10 mouse cellular contexts compared by ENCODE assay signal in genomic region chr19:24705395-24705794, GRCm38 (mm10). TPM values are rescaled to one million over a fixed set of nuclear protein-coding genes. Genes with fewer than 3 reads are reported as not detected.
DNase-seq lines count a peak whose midpoint lies in the region; ATAC-seq and TF ChIP-seq lines count a peak whose summit lies in the region.
"Had no signal": no experiment of that assay in that cellular context is flagged by ENCODE, and none has a peak within 500 bp of the region (broad histone marks: within the 10 kb centered on the region; RNA-seq: fewer than 3 reads in every experiment).

No protein-coding gene starts in this region.

- TF ChIP-seq CTCF in MEL (IDR thresholded peaks at IDR 0.05 in 2 of 3, conservative IDR thresholded peaks at IDR 0.05 in 1 of 3; ENCODE audit: control insufficient read depth in 1 of 3, insufficient read depth in 1 of 3, low read depth in 2 of 3, low read length in 3 of 3, poor library complexity in 1 of 3, severe bottlenecking in 1 of 3): peak in 2 of 3 experiments; percentile 25 to 55; a peak in 4 of 6 replicates

- H3K4me2 ChIP-seq in forebrain, embryonic 14.5 days (ENCODE audit: low read length): no peak overlapping the region
- H3K4me2 ChIP-seq in forebrain, embryonic 16.5 days (ENCODE audit: low read length): no peak overlapping the region
- H3K4me2 ChIP-seq in liver, embryonic 12.5 days: no peak overlapping the region

- H3K27ac ChIP-seq in forebrain, embryonic 14.5 days (ENCODE audit: low read depth, low read length): no peak overlapping the region
- no peak overlapping the region for H3K27ac ChIP-seq in forebrain, embryonic 16.5 days (ENCODE audit: low read length)
- no peak overlapping the region for H3K27ac ChIP-seq in MEL (ENCODE audit: control insufficient read depth, low read depth, low read length)
- H3K27ac ChIP-seq in liver, embryonic 12.5 days: no peak overlapping the region

- H3K9me3 ChIP-seq in forebrain, embryonic 14.5 days (replicated peaks; ENCODE audit: control insufficient read depth, low read length): no peaks in the 10 kb centered on the region
- H3K9me3 ChIP-seq in forebrain, embryonic 16.5 days (ENCODE audit: control insufficient read depth, low read length): no peaks in the 10 kb centered on the region
- no peaks in the 10 kb centered on the region for H3K9me3 ChIP-seq in MEL (replicated peaks; ENCODE audit: insufficient read depth, low read length)
- no peaks in the 10 kb centered on the region for H3K9me3 ChIP-seq in liver, embryonic 12.5 days (replicated peaks)
- H3K9me3 ChIP-seq: G1E had no signal

- no peaks in the 10 kb centered on the region for H3K36me3 ChIP-seq in forebrain, embryonic 14.5 days (ENCODE audit: control insufficient read depth, insufficient read depth, low read length)
- no peaks in the 10 kb centered on the region for H3K36me3 ChIP-seq in forebrain, embryonic 16.5 days (ENCODE audit: control insufficient read depth, insufficient read depth)
- H3K36me3 ChIP-seq in MEL (ENCODE audit: control insufficient read depth in 1 of 2, insufficient read depth in 2 of 2, low read length in 2 of 2): no peaks in the 10 kb centered on the region
- no peaks in the 10 kb centered on the region for H3K36me3 ChIP-seq in liver, embryonic 12.5 days
- H3K36me3 ChIP-seq: G1E had no signal

- no peak overlapping the region for H3K9ac ChIP-seq in forebrain, embryonic 14.5 days (ENCODE audit: low read length)
- no peak overlapping the region for H3K9ac ChIP-seq in forebrain, embryonic 16.5 days (replicated peaks; ENCODE audit: low read depth, low read length)
- no peak overlapping the region for H3K9ac ChIP-seq in MEL (ENCODE audit: control insufficient read depth, low read depth, low read length, poor library complexity, severe bottlenecking)
- H3K9ac ChIP-seq in liver, embryonic 12.5 days: no peak overlapping the region

- no peaks in the 10 kb centered on the region for H3K79me2 ChIP-seq in MEL (ENCODE audit: control insufficient read depth, insufficient read depth, low read length, poor library complexity)

- DNase-seq in forebrain, embryonic 14.5 days (ENCODE audit: low spot score): peak; percentile 79
- peak; percentile 43 for DNase-seq in left cerebral cortex, postnatal 4 days
- no peak for DNase-seq in left cerebral cortex, adult 9 months (ENCODE audit: low spot score in 2 of 2)
- peak; percentile 31 for DNase-seq in MEL (ENCODE audit: low read depth, low spot score)
- DNase-seq in kidney, postnatal 4 days: peak; percentile 17 to 38
- DNase-seq in urinary bladder, postnatal 25 days (ENCODE audit: low spot score): no peak

- no peak for ATAC-seq in forebrain, embryonic 14.5 days
- ATAC-seq in forebrain, embryonic 16.5 days: no peak
- no peak for ATAC-seq in liver, embryonic 12.5 days

- no peak for TF ChIP-seq EP300 in MEL (IDR thresholded peaks at IDR 0.05; ENCODE audit: low read depth in 1 of 2, low read length in 2 of 2)

- no peak overlapping the region for H3K4me3 ChIP-seq in forebrain, embryonic 14.5 days (ENCODE audit: low read depth, low read length)
- no peak overlapping the region for H3K4me3 ChIP-seq in forebrain, embryonic 16.5 days (replicated peaks; ENCODE audit: low read length)
- no peak overlapping the region for H3K4me3 ChIP-seq in MEL (ENCODE audit: control insufficient read depth in 1 of 2, insufficient read depth in 1 of 2, low read depth in 2 of 2, low read length in 2 of 2)
- no peak overlapping the region for H3K4me3 ChIP-seq in liver, embryonic 12.5 days

- TF ChIP-seq RAD21 in MEL (IDR thresholded peaks at IDR 0.05; ENCODE audit: low read depth, low read length): peak; percentile 10

- 68% methylated on average over 1 of the region's 1 CpGs for WGBS in forebrain, embryonic 14.5 days
- 60% methylated on average over 1 of the region's 1 CpGs for WGBS in forebrain, embryonic 16.5 days
- WGBS in liver, embryonic 12.5 days (ENCODE audit: insufficient replicate concordance): 40% methylated on average over 1 of the region's 1 CpGs

- TF ChIP-seq POLR2A in MEL (IDR thresholded peaks at IDR 0.05; ENCODE audit: control insufficient read depth in 1 of 2, insufficient read depth in 1 of 2, low read depth in 1 of 2, low read length in 2 of 2, poor library complexity in 1 of 2): no peak

- no peaks in the 10 kb centered on the region for H3K27me3 ChIP-seq in forebrain, embryonic 14.5 days (replicated peaks; ENCODE audit: control insufficient read depth, insufficient read depth, low read length)
- no peaks in the 10 kb centered on the region for H3K27me3 ChIP-seq in forebrain, embryonic 16.5 days (replicated peaks; ENCODE audit: control insufficient read depth, insufficient read depth, low read length)
- no peaks in the 10 kb centered on the region; a peak in 1 of 4 replicates for H3K27me3 ChIP-seq in MEL (ENCODE audit: control insufficient read depth in 1 of 2, insufficient read depth in 2 of 2, low read length in 2 of 2)
- H3K27me3 ChIP-seq in liver, embryonic 12.5 days (replicated peaks): no peaks in the 10 kb centered on the region

- intact Hi-C loops in left cerebral cortex, postnatal 4 days (cut with DNase I): loop anchor here (5.0 kb wide), 1 partner anchor 167 kb away; no protein-coding TSS in a partner anchor

- no peaks in the 10 kb centered on the region for H3K4me1 ChIP-seq in forebrain, embryonic 14.5 days (ENCODE audit: control insufficient read depth, insufficient read depth, low read length)
- no peaks in the 10 kb centered on the region for H3K4me1 ChIP-seq in forebrain, embryonic 16.5 days (replicated peaks; ENCODE audit: control insufficient read depth, insufficient read depth, low read length)
- H3K4me1 ChIP-seq in MEL (ENCODE audit: control insufficient read depth in 1 of 2, insufficient read depth in 2 of 2, low read length in 2 of 2): no peaks in the 10 kb centered on the region
- H3K4me1 ChIP-seq in liver, embryonic 12.5 days: no peaks in the 10 kb centered on the region

TF ChIP-seq in MEL, 35 proteins besides CTCF, POLR2A, EP300 and RAD21:
- TF ChIP-seq UBTF (IDR thresholded peaks at IDR 0.05; ENCODE audit: borderline replicate concordance, insufficient read depth, low read depth, low read length) (no peak), MYC (IDR thresholded peaks at IDR 0.05; ENCODE audit: low read depth, low read length) (no peak), ZC3H11A (IDR thresholded peaks at IDR 0.05; ENCODE audit: low read depth, low read length) (peak; percentile 21; the same call in 1 of the 2 replicates), SMC3 (IDR thresholded peaks at IDR 0.05; ENCODE audit: low read depth, low read length) (peak; percentile 67), GATA1 (IDR thresholded peaks at IDR 0.05; ENCODE audit: low read depth, low read length) (no peak)

RNA-seq across cellular contexts. Expression of gene Tmem252, which starts 31.6 kb away (rescaled TPM):
- polyA plus RNA-seq in forebrain, embryonic 14.5 days (2014; fragmentation: Nextera tagmentation; extraction: Ambion mirVana): 0.87 and 0.97 TPM in 2 replicates
- polyA plus RNA-seq in forebrain, embryonic 16.5 days (2015; fragmentation: Nextera tagmentation; extraction: Ambion mirVana): 1.3 and 2.0 TPM in 2 replicates
- total RNA-seq in left cerebral cortex, postnatal 4 days (2021): under 1 TPM; 0.50 to 0.76 TPM
- total RNA-seq in MEL (2012; rRNA removed): not detected in 2 replicates
- not detected for polyA plus RNA-seq in MEL (2012; ENCODE audit: insufficient read depth in 1 of 2, insufficient read length in 2 of 2, low read depth in 1 of 2, low replicate concordance in 2 of 2, missing spikeins in 1 of 2)
- 0.25 and 0.32 TPM in 2 replicates for polyA plus RNA-seq in liver, embryonic 12.5 days (2016; fragmentation: Nextera tagmentation; extraction: Ambion mirVana)
- total RNA-seq: neutrophil, adult 5-6 weeks had no signal
- polyA plus RNA-seq: G1E had no signal

Comparison
In these comparisons a context has a peak if more than half of its experiments do, and no peak if none do; other contexts are left out.
1. DNase-seq: peak in forebrain, embryonic 14.5 days (single experiment), left cerebral cortex, postnatal 4 days (single experiment), MEL (single experiment) and kidney, postnatal 4 days (2 of 2); none in left cerebral cortex, adult 9 months (0 of 2) and urinary bladder, postnatal 25 days (single experiment).